Mouse (Mus musculus) megakaryocyte, embryonic 14.5 days (primary cell): ENCODE results near the gene Zfp385b.

Experiments
- FLI1 ChIP-seq: IDR thresholded peaks from 2 replicates; pipeline ENCODE4 v1.6.1; 2012; ENCODE audit warnings: low read length, inconsistent platforms, mixed read lengths
- GATA1 ChIP-seq: IDR thresholded peaks from 3 replicates; pipeline ENCODE4 v1.6.1; 2012; ENCODE audit warnings: mixed read lengths, low read length, inconsistent platforms, borderline replicate concordance

- no peak for TF ChIP-seq GATA1
- TF ChIP-seq FLI1 = no peak
These were observed 14.7 kb downstream of the Zfp385b start for GRCm38 (mm10) chr2:77804781-77805180.
